Mouse (Mus musculus) heart, embryonic 14.5 days (tissue): Measurements from ENCODE around the gene Pde1b. TPM values are rescaled to one million over a fixed set of nuclear protein-coding genes. Genes with fewer than 3 reads are reported as not detected.

Experiments
- ATAC-seq: fragments of 200-750 bp; cut with Nextera tagmentation; 2 replicates; pipeline ENCODE4 v1.8.0; 2017; ENCODE audit warnings: low read depth, moderate TSS enrichment; ENCODE audit not compliant: insufficient number of reproducible peaks, insufficient read depth, low FRiP score
- H3K27ac ChIP-seq, 2 experiments: fragments of 200-500 bp in 1 of 2; fragments of 300-500 bp in 1 of 2; sonication (generic) in 1 of 2; replicated peaks in 1 of 2; 2 replicates each; pipeline ENCODE4 v1.5.1; 2012 to 2014; ENCODE audit warnings: low read depth in 2 of 2, low read length in 2 of 2, control low read depth in 1 of 2, mild to moderate bottlenecking in 1 of 2, mixed read lengths in 1 of 2; ENCODE audit not compliant: control insufficient read depth in 1 of 2, insufficient read depth in 1 of 2
- H3K27me3 ChIP-seq: fragments of 300-500 bp; sonication (generic); 2 replicates; pipeline ENCODE4 v1.6.1; 2014; ENCODE audit warnings: mild to moderate bottlenecking, low read length, control low read depth; ENCODE audit not compliant: control insufficient read depth, insufficient read depth
- H3K36me3 ChIP-seq: fragments of 300-500 bp; sonication (generic); 2 replicates; pipeline ENCODE4 v1.6.1; 2014; ENCODE audit warnings: mild to moderate bottlenecking, control low read depth, low read length, mixed read lengths; ENCODE audit not compliant: control insufficient read depth, insufficient read depth
- H3K4me1 ChIP-seq, 2 experiments: fragments of 200-500 bp in 1 of 2; fragments of 300-500 bp in 1 of 2; sonication (generic) in 1 of 2; 2 replicates each; pipeline ENCODE4 v1.6.1; 2012 to 2014; ENCODE audit warnings: low read length in 2 of 2, control low read depth in 1 of 2, mixed read lengths in 1 of 2; ENCODE audit not compliant: control insufficient read depth in 2 of 2, insufficient read depth in 2 of 2
- H3K4me2 ChIP-seq: fragments of 300-500 bp; sonication (generic); 2 replicates; pipeline ENCODE4 v1.6.1; 2014; ENCODE audit warnings: mild to moderate bottlenecking, low read length
- H3K4me3 ChIP-seq, 2 experiments: fragments of 200-500 bp in 1 of 2; fragments of 300-500 bp in 1 of 2; sonication (generic) in 1 of 2; 2 replicates each; pipeline ENCODE4 v1.5.1; 2012 to 2014; ENCODE audit warnings: low read length in 2 of 2, mild to moderate bottlenecking in 2 of 2, control low read depth in 1 of 2, low read depth in 1 of 2, moderate library complexity in 1 of 2; ENCODE audit not compliant: control insufficient read depth in 1 of 2, insufficient read depth in 1 of 2
- H3K9ac ChIP-seq: fragments of 300-500 bp; sonication (generic); 2 replicates; pipeline ENCODE4 v1.6.1; 2014; ENCODE audit warnings: mild to moderate bottlenecking, low read length
- H3K9me3 ChIP-seq: fragments of 300-500 bp; sonication (generic); 2 replicates; pipeline ENCODE4 v1.6.1; 2016; ENCODE audit warnings: low read length, control low read depth; ENCODE audit not compliant: control insufficient read depth
- WGBS: fragments of 180-500 bp; shearing (Covaris S2); extraction: QIAGEN DNeasy Blood & Tissue Kit; methylation state at CpG from one replicate; pipeline ENCODE4 v1.1.7; 2014; 5-methylcytosine and 5-hydroxymethylcytosine counted together
- polyA plus RNA-seq: library from polyadenylated mRNA; unstranded; fragments of >200 nt; fragmentation: Nextera tagmentation; extraction: Ambion mirVana; gene quantifications from 2 replicates; pipeline ENCODE4 v1.2.1, GENCODE M21; 2014

Gene Pde1b
- polyA plus RNA-seq, 1 experiment from 2014 or later: 3.7 TPM

DNA sequence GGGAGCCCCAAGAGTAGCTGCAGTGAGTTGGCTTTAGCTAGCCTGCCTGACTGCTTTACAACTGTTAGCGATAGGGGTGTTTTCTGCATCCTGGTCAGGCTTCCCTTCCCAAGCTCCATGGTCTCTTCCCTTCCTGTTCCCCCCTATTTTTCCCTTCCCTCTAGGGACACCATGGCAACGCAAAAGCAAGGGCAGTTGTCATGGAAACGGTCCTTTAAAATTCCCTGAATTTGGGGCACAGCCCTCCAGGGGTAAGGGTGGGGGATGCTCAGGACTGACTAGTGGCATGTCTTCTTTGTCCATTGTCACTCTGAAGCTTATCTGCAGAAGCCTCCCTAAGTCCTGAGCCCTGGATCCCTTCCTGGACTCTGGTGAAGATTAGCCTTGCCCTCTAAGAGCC lies 20.3 kb downstream of the Pde1b start:
- WGBS: 69% methylated on average over 3 of the region's 3 CpGs
- peaks cover 8% of the 10 kb centered on the region; the same call in 1 of the 2 replicates for H3K36me3 ChIP-seq
- no peak overlapping the region for H3K4me3 ChIP-seq
- peaks cover 9 to 10% of the 10 kb centered on the region in 2 experiments for H3K4me1 ChIP-seq
- ATAC-seq: no peak
- no peak overlapping the region for H3K27ac ChIP-seq
- H3K4me2 ChIP-seq: no peak overlapping the region
- no peaks in the 10 kb centered on the region for H3K9me3 ChIP-seq
- H3K9ac ChIP-seq: no peak overlapping the region
- no peaks in the 10 kb centered on the region for H3K27me3 ChIP-seq

GRCm38 (mm10) chr15:103530372-103530771 lies 27.5 kb downstream of the Pde1b start:
- Histone ChIP-seq H3K27me3 (no peaks in the 10 kb centered on the region), H3K27ac (no peak overlapping the region), H3K36me3 (peaks cover 15% of the 10 kb centered on the region; the same call in 1 of the 2 replicates), H3K9me3 (no peaks in the 10 kb centered on the region), H3K4me1 (no peaks in the 10 kb centered on the region; a peak in 1 of 4 replicates), H3K9ac (no peak overlapping the region), H3K4me3 (no peak overlapping the region), H3K4me2 (no peak overlapping the region)
- no peak for ATAC-seq
- 8% methylated on average over 5 of the region's 5 CpGs for WGBS

DNA sequence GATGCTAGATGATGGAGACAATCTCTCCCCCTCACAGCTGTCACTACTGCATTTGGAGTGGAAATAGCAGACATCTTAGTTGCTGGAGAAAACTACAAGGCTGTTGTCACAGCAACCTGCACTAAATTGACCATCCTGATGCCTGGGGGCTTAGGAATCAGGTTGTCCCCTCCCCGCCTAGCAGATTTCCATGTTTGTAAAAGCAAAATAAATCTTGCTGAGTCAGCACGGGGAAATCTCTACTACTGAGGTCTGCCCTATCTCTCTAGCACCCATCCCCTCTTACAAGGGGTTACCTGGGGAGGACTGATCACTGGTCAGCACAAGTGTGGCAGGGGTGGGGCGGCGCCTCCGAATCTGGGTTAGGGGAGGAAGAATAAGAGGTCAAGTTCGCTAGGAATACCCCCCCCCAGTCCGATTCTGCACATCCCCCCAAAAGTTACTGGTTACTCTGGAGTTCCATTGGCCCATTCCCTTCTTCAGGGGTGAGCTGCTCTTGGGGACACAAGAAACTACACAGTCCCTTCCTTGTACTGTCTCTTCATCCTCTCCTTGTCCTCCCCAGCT lies 31.3 kb downstream of the Pde1b start:
- no peak overlapping the region for H3K4me2 ChIP-seq
- H3K27ac ChIP-seq: no peak overlapping the region
- ATAC-seq: no peak
- H3K4me3 ChIP-seq: no peak overlapping the region
- 85% methylated on average over 7 of the region's 7 CpGs for WGBS
- H3K27me3 ChIP-seq: no peaks in the 10 kb centered on the region
- H3K36me3 ChIP-seq: 0 out of 2 replicates have a peak, but pooled peaks cover 5% of the 10 kb centered on the region
- H3K9me3 ChIP-seq: no peaks in the 10 kb centered on the region
- no peak overlapping the region for H3K9ac ChIP-seq
- H3K4me1 ChIP-seq: peaks cover 7 to 11% of the 10 kb centered on the region in 2 experiments; a peak in 3 of 4 replicates

DNA sequence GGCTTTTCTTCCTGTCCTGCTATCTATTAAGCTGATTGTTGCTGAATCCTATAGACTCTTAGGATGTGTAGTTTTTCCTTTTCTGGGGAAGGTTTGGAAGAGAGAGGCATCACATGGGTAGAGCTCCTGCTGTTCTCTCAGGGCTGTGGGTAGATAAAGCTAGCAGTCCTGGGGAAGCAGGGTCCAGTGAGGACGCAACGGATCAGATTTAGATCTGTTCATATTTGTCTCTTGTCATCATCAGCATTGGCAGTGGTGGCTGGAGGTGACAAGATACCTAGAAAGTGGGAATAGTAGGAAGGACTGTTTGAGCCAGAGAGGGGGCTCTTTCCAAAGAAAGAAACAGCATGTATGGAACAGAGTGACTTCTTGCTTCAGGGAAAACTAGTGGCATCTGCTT lies 32.2 kb downstream of the Pde1b start:
- Histone ChIP-seq H3K4me1 (peaks cover 7 to 11% of the 10 kb centered on the region in 2 experiments; a peak in 3 of 4 replicates), H3K9ac (no peak overlapping the region), H3K9me3 (no peaks in the 10 kb centered on the region), H3K36me3 (0 out of 2 replicates have a peak, but pooled peaks cover 5% of the 10 kb centered on the region), H3K4me2 (no peak overlapping the region), H3K4me3 (no peak overlapping the region), H3K27ac (no peak overlapping the region), H3K27me3 (no peaks in the 10 kb centered on the region)
- no peak for ATAC-seq
- WGBS: 53% methylated on average over 2 of the region's 2 CpGs

GRCm38 (mm10) chr15:103535786-103536185 lies 33.0 kb downstream of the Pde1b start:
- no peaks in the 10 kb centered on the region for H3K27me3 ChIP-seq
- H3K36me3 ChIP-seq: 0 out of 2 replicates have a peak, but pooled peaks cover 5% of the 10 kb centered on the region
- no peak overlapping the region for H3K4me2 ChIP-seq
- no peaks in the 10 kb centered on the region for H3K9me3 ChIP-seq
- no peak overlapping the region for H3K9ac ChIP-seq
- H3K4me3 ChIP-seq: no peak overlapping the region
- H3K4me1 ChIP-seq: peaks cover 7 to 11% of the 10 kb centered on the region in 2 experiments; a peak in 3 of 4 replicates
- 43% methylated on average over 1 of the region's 1 CpGs for WGBS
- ATAC-seq: no peak
- 0 out of 4 replicates have a peak overlapping the region, but pooled peaks of 1 of the 2 experiments have one; percentile 77 for H3K27ac ChIP-seq

DNA sequence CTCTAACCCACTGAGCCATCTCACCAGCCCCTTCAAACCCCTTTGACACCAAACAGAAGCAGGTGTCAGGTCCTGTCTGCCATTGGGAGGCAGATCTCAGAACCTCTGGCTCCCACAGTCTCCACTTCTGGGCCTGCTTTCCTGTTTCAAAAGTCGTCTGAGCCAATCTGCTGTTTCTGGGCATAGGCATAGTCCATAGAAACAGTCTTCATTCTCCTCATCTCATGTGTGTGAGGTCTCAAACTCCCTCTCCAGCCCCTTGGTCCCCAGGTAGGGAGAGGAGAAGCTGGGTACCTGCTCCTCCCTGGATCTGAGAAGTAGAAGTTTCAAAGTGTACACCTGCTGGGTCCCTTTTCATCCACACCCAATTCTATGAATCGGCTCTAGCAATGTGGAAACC lies 33.6 kb downstream of the Pde1b start:
- peak overlapping the region; percentile 77 to 91 for H3K27ac ChIP-seq
- peak overlapping the region; percentile 77 for H3K9ac ChIP-seq
- peak overlapping the region; percentile 68 to 82 for H3K4me3 ChIP-seq
- H3K9me3 ChIP-seq: no peaks in the 10 kb centered on the region
- H3K4me2 ChIP-seq: peak overlapping the region; percentile 91
- 12% methylated on average over 2 of the region's 2 CpGs for WGBS
- ATAC-seq: no peak
- 0 out of 2 replicates have a peak, but pooled peaks cover 5% of the 10 kb centered on the region for H3K36me3 ChIP-seq
- H3K4me1 ChIP-seq: peaks cover 7 to 11% of the 10 kb centered on the region in 2 experiments; a peak in 3 of 4 replicates
- no peaks in the 10 kb centered on the region for H3K27me3 ChIP-seq

GRCm38 (mm10) chr15:103537011-103537821 lies 34.4 kb downstream of the Pde1b start:
- H3K27ac ChIP-seq: peak overlapping the region; percentile 77 to 91
- no peaks in the 10 kb centered on the region for H3K27me3 ChIP-seq
- peak overlapping the region; percentile 77 for H3K9ac ChIP-seq
- H3K9me3 ChIP-seq: no peaks in the 10 kb centered on the region
- peaks cover 7 to 11% of the 10 kb centered on the region in 2 experiments; a peak in 3 of 4 replicates for H3K4me1 ChIP-seq
- 0 out of 2 replicates have a peak, but pooled peaks cover 5% of the 10 kb centered on the region for H3K36me3 ChIP-seq
- H3K4me3 ChIP-seq: peak overlapping the region; percentile 68 to 82
- under 1% methylated on average over 37 of the region's 37 CpGs for WGBS
- H3K4me2 ChIP-seq: peak overlapping the region; percentile 91
- peak; percentile 58; the same call in 1 of the 2 replicates for ATAC-seq
